Mouse (Mus musculus) splenic B cell, adult 2 months (primary cell): Measurements from ENCODE around the gene Negr1.

Source experiments
- DNase-seq: peaks from one replicate; pipeline ENCODE4 v3.0.0-alpha.2; 2011; ENCODE audit warnings: low read depth, low spot score
- H3K27me3 ChIP-seq: 2 replicates; pipeline ENCODE4 v1.6.1; 2012; ENCODE audit warnings: mild to moderate bottlenecking, low read length, moderate library complexity, mixed read lengths; ENCODE audit not compliant: control insufficient read depth, poor library complexity, insufficient read depth, severe bottlenecking
- H3K36me3 ChIP-seq: 2 replicates; pipeline ENCODE4 v1.6.1; 2012; ENCODE audit warnings: mild to moderate bottlenecking, low read length, moderate library complexity, mixed read lengths; ENCODE audit not compliant: control insufficient read depth, poor library complexity, insufficient read depth, severe bottlenecking

The Negr1 gene

GRCm38 (mm10) chr3:157255863-157256262 is 694.3 kb downstream of the Negr1 start:
- no peak for DNase-seq

GRCm38 (mm10) chr3:157268742-157269141 is 707.1 kb downstream of the Negr1 start:
- H3K27me3 ChIP-seq, result no peaks in the 10 kb centered on the region
- no peaks in the 10 kb centered on the region for H3K36me3 ChIP-seq

More at GRCm38 (mm10) chr3:157255863-157256262, 694.3 kb downstream of the Negr1 start:
- Histone ChIP-seq H3K36me3 (no peaks in the 10 kb centered on the region), H3K27me3 (no peaks in the 10 kb centered on the region)

GRCm38 (mm10) chr3:157272379-157272778 is 710.8 kb downstream of the Negr1 start:
- H3K36me3 ChIP-seq, result no peaks in the 10 kb centered on the region
- no peaks in the 10 kb centered on the region for H3K27me3 ChIP-seq

More at GRCm38 (mm10) chr3:157268742-157269141, 707.1 kb downstream of the Negr1 start:
- DNase-seq, result no peak

GRCm38 (mm10) chr3:157274143-157274542 is 712.5 kb downstream of the Negr1 start:
- H3K36me3 ChIP-seq, result no peaks in the 10 kb centered on the region
- H3K27me3 ChIP-seq, result no peaks in the 10 kb centered on the region
- DNase-seq, result no peak

More at GRCm38 (mm10) chr3:157272379-157272778, 710.8 kb downstream of the Negr1 start:
- DNase-seq, result no peak

GRCm38 (mm10) chr3:157279717-157280116 is 718.1 kb downstream of the Negr1 start:
- H3K36me3 ChIP-seq, result no peaks in the 10 kb centered on the region
- no peak for DNase-seq
- H3K27me3 ChIP-seq, result no peaks in the 10 kb centered on the region

- Histone ChIP-seq H3K36me3 (no peaks in the 10 kb centered on the region), H3K27me3 (no peaks in the 10 kb centered on the region)
- DNase-seq, result no peak
Measured at GRCm38 (mm10) chr3:157281259-157281658, 719.7 kb downstream of the Negr1 start.

- DNase-seq, result no peak
- Histone ChIP-seq H3K27me3 (no peaks in the 10 kb centered on the region), H3K36me3 (no peaks in the 10 kb centered on the region)
Measured at GRCm38 (mm10) chr3:157291286-157291685, 729.7 kb downstream of the Negr1 start.

GRCm38 (mm10) chr3:157297216-157297615 is 735.6 kb downstream of the Negr1 start:
- Histone ChIP-seq H3K36me3 (no peaks in the 10 kb centered on the region), H3K27me3 (no peaks in the 10 kb centered on the region)
- no peak for DNase-seq

- Histone ChIP-seq H3K27me3 (no peaks in the 10 kb centered on the region), H3K36me3 (no peaks in the 10 kb centered on the region)
- DNase-seq, result no peak
Measured at GRCm38 (mm10) chr3:157303430-157304116, 742.0 kb downstream of the Negr1 start.

GRCm38 (mm10) chr3:157321081-157321573 is 759.5 kb downstream of the Negr1 start:
- no peaks in the 10 kb centered on the region for H3K36me3 ChIP-seq
- no peaks in the 10 kb centered on the region for H3K27me3 ChIP-seq
- DNase-seq, result no peak

GRCm38 (mm10) chr3:157321834-157322233 is 760.2 kb downstream of the Negr1 start:
- no peaks in the 10 kb centered on the region for H3K36me3 ChIP-seq
- H3K27me3 ChIP-seq, result no peaks in the 10 kb centered on the region

GRCm38 (mm10) chr3:157334169-157334568 is 772.6 kb downstream of the Negr1 start:
- Histone ChIP-seq H3K27me3 (no peaks in the 10 kb centered on the region), H3K36me3 (no peaks in the 10 kb centered on the region)
- no peak for DNase-seq

More at GRCm38 (mm10) chr3:157321834-157322233, 760.2 kb downstream of the Negr1 start:
- no peak for DNase-seq

- DNase-seq, result no peak
- Histone ChIP-seq H3K27me3 (no peaks in the 10 kb centered on the region), H3K36me3 (no peaks in the 10 kb centered on the region)
Measured at GRCm38 (mm10) chr3:157349480-157349879, 787.9 kb downstream of the Negr1 start.

GRCm38 (mm10) chr3:157358905-157359304 is 797.3 kb downstream of the Negr1 start:
- Histone ChIP-seq H3K27me3 (no peaks in the 10 kb centered on the region), H3K36me3 (no peaks in the 10 kb centered on the region)
- no peak for DNase-seq

GRCm38 (mm10) chr3:157359840-157360239 is 798.2 kb downstream of the Negr1 start:
- H3K27me3 ChIP-seq, result no peaks in the 10 kb centered on the region
- H3K36me3 ChIP-seq, result no peaks in the 10 kb centered on the region
- no peak for DNase-seq
